Mouse (Mus musculus): ENCODE data around the gene Nufip1. TPM values are rescaled to one million over a fixed set of nuclear protein-coding genes. Genes with fewer than 3 reads are reported as not detected.

The Nufip1 gene
- polyA plus RNA-seq, 1 experiment from 2014 or later: 16.3 TPM

- H3K27me3 ChIP-seq (replicated peaks; ENCODE audit: control insufficient read depth, insufficient read depth, low read length): no peaks in the 10 kb centered on the region
- no peak overlapping the region for H3K27ac ChIP-seq (ENCODE audit: low read depth)
- no peak for ATAC-seq (replicated peaks; ENCODE audit: low FRiP score, low TSS enrichment, low read depth)
- no peak overlapping the region for H3K4me2 ChIP-seq (ENCODE audit: low read length)
- no peaks in the 10 kb centered on the region for H3K4me1 ChIP-seq (replicated peaks; ENCODE audit: control insufficient read depth, insufficient read depth, low read length)
- WGBS: 58% methylated on average over 6 of the region's 6 CpGs
- no peak for DNase-seq (ENCODE audit: low spot score)
- H3K9me3 ChIP-seq (ENCODE audit: control insufficient read depth, low read length): no peaks in the 10 kb centered on the region
- H3K4me3 ChIP-seq (ENCODE audit: low read depth, low read length): no peak overlapping the region
- peaks cover 79% of the 10 kb centered on the region for H3K36me3 ChIP-seq (ENCODE audit: control insufficient read depth, insufficient read depth, low read length)
- no peak overlapping the region for H3K9ac ChIP-seq (ENCODE audit: low read length)
Observed at GRCm38 (mm10) chr14:76121901-76122662, 11.4 kb downstream of the Nufip1 start.

GRCm38 (mm10) chr14:76122663-76123058 is 12.0 kb downstream of the Nufip1 start:
- 93% methylated on average over 8 of the region's 8 CpGs for WGBS
- no peak for DNase-seq (ENCODE audit: low spot score)
- H3K4me3 ChIP-seq (ENCODE audit: low read depth, low read length): no peak overlapping the region
- no peak overlapping the region for H3K4me2 ChIP-seq (ENCODE audit: low read length)
- H3K27me3 ChIP-seq (replicated peaks; ENCODE audit: control insufficient read depth, insufficient read depth, low read length): no peaks in the 10 kb centered on the region
- no peaks in the 10 kb centered on the region for H3K4me1 ChIP-seq (replicated peaks; ENCODE audit: control insufficient read depth, insufficient read depth, low read length)
- H3K9ac ChIP-seq (ENCODE audit: low read length): no peak overlapping the region
- ATAC-seq (replicated peaks; ENCODE audit: low FRiP score, low TSS enrichment, low read depth): no peak
- no peak overlapping the region for H3K27ac ChIP-seq (ENCODE audit: low read depth)
- H3K9me3 ChIP-seq (ENCODE audit: control insufficient read depth, low read length): no peaks in the 10 kb centered on the region
- peaks cover 79% of the 10 kb centered on the region for H3K36me3 ChIP-seq (ENCODE audit: control insufficient read depth, insufficient read depth, low read length)

GRCm38 (mm10) chr14:76127311-76127710 is 16.6 kb downstream of the Nufip1 start:
- Histone ChIP-seq H3K36me3 (ENCODE audit: control insufficient read depth, insufficient read depth, low read length) (peaks cover 87% of the 10 kb centered on the region), H3K27ac (ENCODE audit: low read depth) (no peak overlapping the region), H3K4me3 (ENCODE audit: low read depth, low read length) (no peak overlapping the region), H3K9me3 (ENCODE audit: control insufficient read depth, low read length) (no peaks in the 10 kb centered on the region), H3K4me1 (replicated peaks; ENCODE audit: control insufficient read depth, insufficient read depth, low read length) (no peaks in the 10 kb centered on the region), H3K9ac (ENCODE audit: low read length) (no peak overlapping the region), H3K4me2 (ENCODE audit: low read length) (no peak overlapping the region), H3K27me3 (replicated peaks; ENCODE audit: control insufficient read depth, insufficient read depth, low read length) (no peaks in the 10 kb centered on the region)
- no peak for DNase-seq (ENCODE audit: low spot score)
- 85% methylated on average over 3 of the region's 3 CpGs for WGBS
- ATAC-seq (replicated peaks; ENCODE audit: low FRiP score, low TSS enrichment, low read depth): no peak

GRCm38 (mm10) chr14:76128174-76128573 is 17.5 kb downstream of the Nufip1 start:
- no peak overlapping the region for H3K27ac ChIP-seq (ENCODE audit: low read depth)
- peaks cover 87% of the 10 kb centered on the region for H3K36me3 ChIP-seq (ENCODE audit: control insufficient read depth, insufficient read depth, low read length)
- H3K4me2 ChIP-seq (ENCODE audit: low read length): no peak overlapping the region
- no peak for ATAC-seq (replicated peaks; ENCODE audit: low FRiP score, low TSS enrichment, low read depth)
- no peak for DNase-seq (ENCODE audit: low spot score)
- H3K27me3 ChIP-seq (replicated peaks; ENCODE audit: control insufficient read depth, insufficient read depth, low read length): no peaks in the 10 kb centered on the region
- H3K4me3 ChIP-seq (ENCODE audit: low read depth, low read length): no peak overlapping the region
- H3K9ac ChIP-seq (ENCODE audit: low read length): no peak overlapping the region
- WGBS: 83% methylated on average over 4 of the region's 4 CpGs
- H3K4me1 ChIP-seq (replicated peaks; ENCODE audit: control insufficient read depth, insufficient read depth, low read length): no peaks in the 10 kb centered on the region
- H3K9me3 ChIP-seq (ENCODE audit: control insufficient read depth, low read length): no peaks in the 10 kb centered on the region

GRCm38 (mm10) chr14:76134975-76135374 is 24.3 kb downstream of the Nufip1 start:
- no peak overlapping the region for H3K4me3 ChIP-seq (ENCODE audit: low read depth, low read length)
- peaks cover 66% of the 10 kb centered on the region for H3K36me3 ChIP-seq (ENCODE audit: control insufficient read depth, insufficient read depth, low read length)

GRCm38 (mm10) chr14:76145248-76145647 is 34.6 kb downstream of the Nufip1 start:
- Histone ChIP-seq H3K9me3 (ENCODE audit: control insufficient read depth, low read length) (no peaks in the 10 kb centered on the region), H3K27ac (ENCODE audit: low read depth) (no peak overlapping the region), H3K4me1 (replicated peaks; ENCODE audit: control insufficient read depth, insufficient read depth, low read length) (0 out of 2 replicates have a peak, but pooled peaks cover 4% of the 10 kb centered on the region), H3K4me2 (ENCODE audit: low read length) (no peak overlapping the region), H3K4me3 (ENCODE audit: low read depth, low read length) (no peak overlapping the region), H3K9ac (ENCODE audit: low read length) (no peak overlapping the region), H3K36me3 (ENCODE audit: control insufficient read depth, insufficient read depth, low read length) (no peaks in the 10 kb centered on the region), H3K27me3 (replicated peaks; ENCODE audit: control insufficient read depth, insufficient read depth, low read length) (no peaks in the 10 kb centered on the region)
- ATAC-seq (replicated peaks; ENCODE audit: low FRiP score, low TSS enrichment, low read depth): no peak
- 95% methylated on average over 1 of the region's 1 CpGs for WGBS
- no peak for DNase-seq (ENCODE audit: low spot score)

More at GRCm38 (mm10) chr14:76134975-76135374, 24.3 kb downstream of the Nufip1 start:
- no peaks in the 10 kb centered on the region for H3K9me3 ChIP-seq (ENCODE audit: control insufficient read depth, low read length)
- no peaks in the 10 kb centered on the region for H3K4me1 ChIP-seq (replicated peaks; ENCODE audit: control insufficient read depth, insufficient read depth, low read length)
- H3K27ac ChIP-seq (ENCODE audit: low read depth): no peak overlapping the region
- 91% methylated on average over 4 of the region's 4 CpGs for WGBS
- no peak overlapping the region for H3K4me2 ChIP-seq (ENCODE audit: low read length)
- H3K9ac ChIP-seq (ENCODE audit: low read length): no peak overlapping the region
- DNase-seq (ENCODE audit: low spot score) (no peak), ATAC-seq (replicated peaks; ENCODE audit: low FRiP score, low TSS enrichment, low read depth) (no peak)
- H3K27me3 ChIP-seq (replicated peaks; ENCODE audit: control insufficient read depth, insufficient read depth, low read length): no peaks in the 10 kb centered on the region

- 41% methylated on average over 7 of the region's 7 CpGs for WGBS
- Histone ChIP-seq H3K4me1 (replicated peaks; ENCODE audit: control insufficient read depth, insufficient read depth, low read length) (0 out of 2 replicates have a peak, but pooled peaks cover 4% of the 10 kb centered on the region), H3K9ac (ENCODE audit: low read length) (no peak overlapping the region), H3K9me3 (ENCODE audit: control insufficient read depth, low read length) (no peaks in the 10 kb centered on the region), H3K27me3 (replicated peaks; ENCODE audit: control insufficient read depth, insufficient read depth, low read length) (no peaks in the 10 kb centered on the region), H3K4me3 (ENCODE audit: low read depth, low read length) (no peak overlapping the region), H3K36me3 (ENCODE audit: control insufficient read depth, insufficient read depth, low read length) (no peaks in the 10 kb centered on the region), H3K4me2 (ENCODE audit: low read length) (no peak overlapping the region), H3K27ac (ENCODE audit: low read depth) (no peak overlapping the region)
- DNase-seq (ENCODE audit: low spot score) (no peak), ATAC-seq (replicated peaks; ENCODE audit: low FRiP score, low TSS enrichment, low read depth) (no peak)
Observed at GRCm38 (mm10) chr14:76145868-76146267, 35.2 kb downstream of the Nufip1 start.

- Histone ChIP-seq H3K36me3 (ENCODE audit: control insufficient read depth, insufficient read depth, low read length) (no peaks in the 10 kb centered on the region), H3K27me3 (replicated peaks; ENCODE audit: control insufficient read depth, insufficient read depth, low read length) (no peaks in the 10 kb centered on the region), H3K4me3 (ENCODE audit: low read depth, low read length) (no peak overlapping the region), H3K27ac (ENCODE audit: low read depth) (no peak overlapping the region), H3K4me1 (replicated peaks; ENCODE audit: control insufficient read depth, insufficient read depth, low read length) (0 out of 2 replicates have a peak, but pooled peaks cover 4% of the 10 kb centered on the region), H3K4me2 (ENCODE audit: low read length) (no peak overlapping the region), H3K9ac (ENCODE audit: low read length) (no peak overlapping the region), H3K9me3 (ENCODE audit: control insufficient read depth, low read length) (no peaks in the 10 kb centered on the region)
- ATAC-seq (replicated peaks; ENCODE audit: low FRiP score, low TSS enrichment, low read depth) (no peak), DNase-seq (ENCODE audit: low spot score) (no peak)
- WGBS: 71% methylated on average over 6 of the region's 6 CpGs
Observed at GRCm38 (mm10) chr14:76147061-76147460, 36.4 kb downstream of the Nufip1 start.

GRCm38 (mm10) chr14:76148294-76148693 is 37.6 kb downstream of the Nufip1 start:
- WGBS: 86% methylated on average over 10 of the region's 10 CpGs
- H3K36me3 ChIP-seq (ENCODE audit: control insufficient read depth, insufficient read depth, low read length): no peaks in the 10 kb centered on the region
- H3K4me1 ChIP-seq (replicated peaks; ENCODE audit: control insufficient read depth, insufficient read depth, low read length): 0 out of 2 replicates have a peak, but pooled peaks cover 4% of the 10 kb centered on the region
- H3K4me3 ChIP-seq (ENCODE audit: low read depth, low read length): no peak overlapping the region
- ATAC-seq (replicated peaks; ENCODE audit: low FRiP score, low TSS enrichment, low read depth) (no peak), DNase-seq (ENCODE audit: low spot score) (no peak)
- no peak overlapping the region for H3K9ac ChIP-seq (ENCODE audit: low read length)
- H3K27ac ChIP-seq (ENCODE audit: low read depth): no peak overlapping the region
- no peaks in the 10 kb centered on the region for H3K27me3 ChIP-seq (replicated peaks; ENCODE audit: control insufficient read depth, insufficient read depth, low read length)
- no peak overlapping the region for H3K4me2 ChIP-seq (ENCODE audit: low read length)
- no peaks in the 10 kb centered on the region for H3K9me3 ChIP-seq (ENCODE audit: control insufficient read depth, low read length)

Data from intestine, embryonic 14.5 days (tissue).